Mouse (Mus musculus): Measurements from ENCODE around the gene Csnk2a1. TPM values are rescaled to one million over a fixed set of nuclear protein-coding genes. Genes with fewer than 3 reads are reported as not detected.
A peak's percentile ranks its signal among the peaks of the same experiment; 100 is the strongest.

The Csnk2a1 gene
- polyA plus RNA-seq, 1 experiment, result 47.5 TPM

DNA sequence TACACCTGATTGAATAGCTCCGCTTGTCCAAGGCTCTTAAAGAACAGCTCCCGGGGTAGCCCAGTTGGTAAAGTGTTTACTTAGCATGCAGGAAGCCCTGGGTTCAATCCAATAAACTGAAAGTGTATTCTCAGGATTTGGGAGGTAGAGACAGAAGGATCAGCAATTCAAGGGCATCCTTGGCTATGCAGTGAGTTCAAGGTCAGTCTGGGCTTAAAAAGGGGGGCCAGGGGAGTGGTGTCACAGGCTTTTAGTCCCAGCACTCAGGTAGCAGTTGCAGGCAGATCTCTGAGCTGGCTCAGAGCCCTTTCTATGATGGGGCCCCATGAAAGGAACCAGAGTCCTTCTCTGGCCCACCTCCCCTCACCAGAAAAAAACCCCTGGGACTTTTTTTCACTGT, 47.3 kb upstream of the Csnk2a1 start:
- no peak overlapping the region for H3K4me2 ChIP-seq (ENCODE audit: low read depth)
- H3K4me3 ChIP-seq, result no peak overlapping the region
- no peak for TF ChIP-seq SRF (IDR thresholded peaks at IDR 0.05; ENCODE audit: control insufficient read depth, insufficient read length, low read depth)
- H3K36me3 ChIP-seq (ENCODE audit: control insufficient read depth, insufficient read depth), result no peaks in the 10 kb centered on the region
- no peaks in the 10 kb centered on the region for H3K79me2 ChIP-seq (ENCODE audit: control insufficient read depth, insufficient read depth)
- H3ac ChIP-seq (ENCODE audit: control insufficient read depth, insufficient read length), result no peak overlapping the region
- no peaks in the 10 kb centered on the region for H3K27me3 ChIP-seq (ENCODE audit: control insufficient read depth, insufficient read depth, insufficient read length)

DNA sequence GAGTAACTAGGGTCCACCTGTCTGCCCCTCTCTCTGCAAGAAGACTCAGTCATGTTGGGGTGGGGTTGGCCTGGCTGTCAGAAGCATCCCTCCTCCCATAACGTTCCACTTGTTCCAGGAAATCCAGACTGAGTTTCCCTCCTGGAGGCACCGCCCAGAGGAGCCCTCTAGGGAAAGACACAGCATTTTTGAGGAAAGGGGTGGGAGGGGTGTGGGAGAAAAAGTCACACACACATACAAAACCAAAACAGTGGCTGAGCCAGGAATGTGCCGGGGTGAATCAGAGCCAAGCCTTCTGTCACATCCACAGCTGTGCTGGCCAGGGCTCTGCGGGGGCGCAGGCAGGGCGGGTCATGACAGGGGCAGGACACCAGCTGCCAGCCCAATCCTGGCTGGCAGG, 46.3 kb upstream of the Csnk2a1 start:
- no peak overlapping the region for H3K4me3 ChIP-seq
- TF ChIP-seq POLR2A (IDR thresholded peaks at IDR 0.05; ENCODE audit: insufficient read length, low read depth) (no peak), REST (IDR thresholded peaks at IDR 0.05; ENCODE audit: insufficient read depth, insufficient read length) (no peak), MAX (IDR thresholded peaks at IDR 0.05; ENCODE audit: low read depth) (no peak), MYOG (IDR thresholded peaks at IDR 0.05; ENCODE audit: control insufficient read depth in 1 of 3, insufficient read depth in 1 of 3, insufficient read length in 2 of 3, low read depth in 2 of 3) (peak; percentile 70 to 100 (median 100)), USF1 (IDR thresholded peaks at IDR 0.05; ENCODE audit: low read depth) (no peak), CEBPB (IDR thresholded peaks at IDR 0.05; ENCODE audit: insufficient read depth, poor library complexity, severe bottlenecking) (no peak), TCF3 (IDR thresholded peaks at IDR 0.05; ENCODE audit: insufficient read length, low read depth) (peak; percentile 98), TCF12 (IDR thresholded peaks at IDR 0.05; ENCODE audit: insufficient read depth, poor library complexity, severe bottlenecking) (peak; percentile 92), POLR2AphosphoS2 (IDR thresholded peaks at IDR 0.05; ENCODE audit: insufficient read length, low read depth) (no peak), MYOD1 (IDR thresholded peaks at IDR 0.05; ENCODE audit: control insufficient read depth in 1 of 3, insufficient read length in 2 of 3, low read depth in 2 of 3) (peak in 2 of 3 experiments; percentile 98 to 100), SRF (IDR thresholded peaks at IDR 0.05; ENCODE audit: control insufficient read depth, insufficient read length, low read depth) (no peak), E2F4 (IDR thresholded peaks at IDR 0.05; ENCODE audit: insufficient read depth) (no peak)
- peak overlapping the region; percentile 41 for H3K4me2 ChIP-seq (ENCODE audit: low read depth)
- no peak overlapping the region for H3ac ChIP-seq (ENCODE audit: control insufficient read depth, insufficient read length)
- peaks cover 6% of the 10 kb centered on the region for H3K27me3 ChIP-seq (ENCODE audit: control insufficient read depth, insufficient read depth, insufficient read length)
- no peaks in the 10 kb centered on the region for H3K36me3 ChIP-seq (ENCODE audit: control insufficient read depth, insufficient read depth)
- no peaks in the 10 kb centered on the region for H3K79me2 ChIP-seq (ENCODE audit: control insufficient read depth, insufficient read depth)

DNA sequence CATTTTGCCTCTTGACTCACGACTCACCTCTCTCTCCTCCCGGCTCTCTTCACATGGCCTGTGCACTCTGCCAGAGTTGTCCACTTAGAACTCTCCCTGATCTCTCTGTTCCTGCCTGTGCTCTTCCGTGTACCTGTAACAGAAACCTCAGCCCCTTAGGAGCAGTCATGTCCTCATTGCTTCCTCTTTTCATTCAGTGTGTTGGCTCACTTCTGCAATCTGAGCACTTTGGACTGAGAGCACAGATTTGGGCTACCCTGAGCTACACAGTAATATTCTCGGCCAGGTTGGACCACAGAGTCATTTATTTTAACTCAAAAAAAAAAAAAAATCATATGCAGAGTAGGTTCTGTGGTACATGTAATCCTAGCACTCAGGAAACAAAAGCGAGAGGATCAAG, 39.5 kb upstream of the Csnk2a1 start:
- H3K36me3 ChIP-seq (ENCODE audit: control insufficient read depth, insufficient read depth), result no peaks in the 10 kb centered on the region

DNA sequence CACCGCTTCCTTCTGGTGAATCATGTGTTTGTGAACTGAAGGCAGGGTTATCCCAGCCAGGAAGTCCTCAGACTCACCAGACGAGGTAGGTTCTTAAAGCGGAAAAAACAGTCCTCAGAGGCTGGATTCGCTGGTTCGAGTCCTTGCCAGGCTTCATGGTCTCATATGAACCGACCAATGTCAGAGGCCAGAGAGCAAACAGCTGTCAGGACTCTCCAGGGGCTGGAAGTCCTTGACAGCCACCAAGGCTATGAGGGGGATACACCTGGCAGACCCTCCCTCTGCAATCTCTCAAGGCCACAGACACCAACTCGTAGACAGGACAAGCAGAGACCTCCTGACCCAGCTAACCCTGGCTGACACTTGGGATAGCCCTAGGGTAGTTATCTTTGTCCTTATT, 37.4 kb upstream of the Csnk2a1 start:
- no peak overlapping the region for H3K4me3 ChIP-seq
- no peak overlapping the region for H3ac ChIP-seq (ENCODE audit: control insufficient read depth, insufficient read length)
- no peak overlapping the region for H3K4me2 ChIP-seq (ENCODE audit: low read depth)
- H3K36me3 ChIP-seq (ENCODE audit: control insufficient read depth, insufficient read depth), result no peaks in the 10 kb centered on the region
- TF ChIP-seq USF1 (IDR thresholded peaks at IDR 0.05; ENCODE audit: low read depth), result no peak
- TF ChIP-seq POLR2AphosphoS2 (IDR thresholded peaks at IDR 0.05; ENCODE audit: insufficient read length, low read depth), result no peak
- TF ChIP-seq E2F4 (IDR thresholded peaks at IDR 0.05; ENCODE audit: insufficient read depth), result no peak
- no peak for TF ChIP-seq SRF (IDR thresholded peaks at IDR 0.05; ENCODE audit: control insufficient read depth, insufficient read length, low read depth)
- TF ChIP-seq MYOD1 (IDR thresholded peaks at IDR 0.05; ENCODE audit: control insufficient read depth in 1 of 3, insufficient read length in 2 of 3, low read depth in 2 of 3), result no peak
- H3K79me2 ChIP-seq (ENCODE audit: control insufficient read depth, insufficient read depth), result no peaks in the 10 kb centered on the region
- H3K27me3 ChIP-seq (ENCODE audit: control insufficient read depth, insufficient read depth, insufficient read length), result peaks cover 65% of the 10 kb centered on the region

More for the DNA sequence above, 39.5 kb upstream of the Csnk2a1 start:
- Histone ChIP-seq H3ac (ENCODE audit: control insufficient read depth, insufficient read length) (no peak overlapping the region), H3K79me2 (ENCODE audit: control insufficient read depth, insufficient read depth) (no peaks in the 10 kb centered on the region), H3K4me2 (ENCODE audit: low read depth) (no peak overlapping the region), H3K27me3 (ENCODE audit: control insufficient read depth, insufficient read depth, insufficient read length) (peaks cover 48% of the 10 kb centered on the region), H3K4me3 (no peak overlapping the region)
- TF ChIP-seq MAX (IDR thresholded peaks at IDR 0.05; ENCODE audit: low read depth) (no peak), SRF (IDR thresholded peaks at IDR 0.05; ENCODE audit: control insufficient read depth, insufficient read length, low read depth) (no peak), USF1 (IDR thresholded peaks at IDR 0.05; ENCODE audit: low read depth) (no peak), POLR2AphosphoS2 (IDR thresholded peaks at IDR 0.05; ENCODE audit: insufficient read length, low read depth) (no peak), MYOD1 (IDR thresholded peaks at IDR 0.05; ENCODE audit: control insufficient read depth in 1 of 3, insufficient read length in 2 of 3, low read depth in 2 of 3) (no peak), E2F4 (IDR thresholded peaks at IDR 0.05; ENCODE audit: insufficient read depth) (no peak), TCF12 (IDR thresholded peaks at IDR 0.05; ENCODE audit: insufficient read depth, poor library complexity, severe bottlenecking) (no peak), REST (IDR thresholded peaks at IDR 0.05; ENCODE audit: insufficient read depth, insufficient read length) (no peak), CEBPB (IDR thresholded peaks at IDR 0.05; ENCODE audit: insufficient read depth, poor library complexity, severe bottlenecking) (no peak)

DNA sequence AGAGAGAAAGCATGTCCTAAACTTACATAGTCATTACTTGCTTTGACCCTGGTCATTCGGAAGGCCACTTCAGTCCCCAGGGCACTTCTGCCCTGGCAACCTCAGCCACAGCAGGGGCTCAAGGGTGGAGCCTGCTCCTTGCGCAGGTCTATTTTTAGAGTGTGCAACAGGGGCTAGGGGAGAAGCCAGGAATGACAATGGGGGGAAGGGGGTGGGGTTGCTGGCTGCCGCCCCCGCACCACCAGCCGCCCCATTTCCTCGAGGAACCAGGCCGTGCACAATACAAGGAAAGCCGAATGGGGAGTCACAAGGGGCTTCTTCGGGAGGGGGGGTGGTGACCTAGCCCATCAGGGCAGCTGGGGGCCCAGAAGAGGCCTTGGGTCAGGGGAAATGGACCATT, 37.0 kb upstream of the Csnk2a1 start:
- TF ChIP-seq TCF12 (IDR thresholded peaks at IDR 0.05; ENCODE audit: insufficient read depth, poor library complexity, severe bottlenecking) (no peak), REST (IDR thresholded peaks at IDR 0.05; ENCODE audit: insufficient read depth, insufficient read length) (no peak), E2F4 (IDR thresholded peaks at IDR 0.05; ENCODE audit: insufficient read depth) (no peak), POLR2AphosphoS2 (IDR thresholded peaks at IDR 0.05; ENCODE audit: insufficient read length, low read depth) (no peak), MAX (IDR thresholded peaks at IDR 0.05; ENCODE audit: low read depth) (no peak), MYOG (IDR thresholded peaks at IDR 0.05; ENCODE audit: control insufficient read depth in 1 of 3, insufficient read depth in 1 of 3, insufficient read length in 2 of 3, low read depth in 2 of 3) (no peak), CEBPB (IDR thresholded peaks at IDR 0.05; ENCODE audit: insufficient read depth, poor library complexity, severe bottlenecking) (no peak), TCF3 (IDR thresholded peaks at IDR 0.05; ENCODE audit: insufficient read length, low read depth) (no peak), USF1 (IDR thresholded peaks at IDR 0.05; ENCODE audit: low read depth) (no peak), MYOD1 (IDR thresholded peaks at IDR 0.05; ENCODE audit: control insufficient read depth in 1 of 3, insufficient read length in 2 of 3, low read depth in 2 of 3) (no peak), SRF (IDR thresholded peaks at IDR 0.05; ENCODE audit: control insufficient read depth, insufficient read length, low read depth) (no peak), POLR2A (IDR thresholded peaks at IDR 0.05; ENCODE audit: insufficient read length, low read depth) (no peak)
- no peak overlapping the region for H3K4me2 ChIP-seq (ENCODE audit: low read depth)

More for the DNA sequence above, 37.0 kb upstream of the Csnk2a1 start:
- Histone ChIP-seq H3K79me2 (ENCODE audit: control insufficient read depth, insufficient read depth) (no peaks in the 10 kb centered on the region), H3K27me3 (ENCODE audit: control insufficient read depth, insufficient read depth, insufficient read length) (peaks cover 67% of the 10 kb centered on the region), H3K4me3 (no peak overlapping the region), H3K36me3 (ENCODE audit: control insufficient read depth, insufficient read depth) (no peaks in the 10 kb centered on the region), H3ac (ENCODE audit: control insufficient read depth, insufficient read length) (no peak overlapping the region)
